Mouse (Mus musculus): Measurements from ENCODE around the gene Arntl. TPM values are rescaled to one million over a fixed set of nuclear protein-coding genes. Genes with fewer than 3 reads are reported as not detected.

The Arntl gene
- total and polyA plus RNA-seq, 3 experiments = 2.6 to 4.6 (median 3.3) TPM

DNA sequence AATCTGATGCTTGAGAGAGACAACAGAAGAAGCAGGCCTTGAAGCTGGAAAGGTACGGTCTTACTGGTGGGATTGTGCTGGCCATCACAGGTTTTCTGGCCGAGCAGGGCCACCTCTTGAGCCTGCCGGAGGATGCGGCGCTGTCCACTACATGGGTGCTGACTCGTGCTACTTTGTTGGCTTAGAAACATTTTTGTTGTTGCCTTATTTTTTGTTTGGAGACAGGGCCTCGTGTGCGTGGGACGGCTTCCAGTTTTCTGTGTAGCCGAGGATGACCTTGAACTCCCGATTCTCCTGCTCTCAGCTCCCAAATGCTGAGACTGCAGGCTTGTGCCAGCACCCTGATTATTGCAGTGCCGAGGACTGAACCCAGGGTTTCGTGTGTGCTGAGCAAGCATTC lies 12.2 kb downstream of the Arntl start:
- Histone ChIP-seq H3K4me2 (ENCODE audit: insufficient read depth, low read depth, poor library complexity, severe bottlenecking) (no peak overlapping the region), H3K27ac (ENCODE audit: insufficient read depth, low read depth) (no peak overlapping the region), H3K9me3 (replicated peaks; ENCODE audit: low read length) (no peaks in the 10 kb centered on the region), H3K27me3 (replicated peaks) (no peaks in the 10 kb centered on the region), H3K9ac (ENCODE audit: insufficient read depth, low read depth) (no peak overlapping the region), H3K79me2 (replicated peaks; ENCODE audit: control insufficient read depth, extremely low read depth, insufficient read depth, poor library complexity, severe bottlenecking) (no peaks in the 10 kb centered on the region), H3K36me3 (replicated peaks in 1 of 2; ENCODE audit: control insufficient read depth in 1 of 2, insufficient read depth in 1 of 2, low read length in 1 of 2) (no peaks in the 10 kb centered on the region), H3K4me1 (ENCODE audit: control insufficient read depth in 1 of 2, insufficient read depth in 2 of 2) (no peaks in the 10 kb centered on the region; a peak in 1 of 4 replicates), H3K4me3 (replicated peaks in 1 of 3; ENCODE audit: low read depth in 2 of 3, low read length in 2 of 3, poor library complexity in 1 of 3) (no peak overlapping the region)
- in situ Hi-C loops (cut with MboI; ENCODE audit: low pct_ligation_motif_present, low pct_unique_long_range_greater_than_20kb, low sequenced_read_pairs) (no loop called here), dilution Hi-C loops (cut with MboI; ENCODE audit: extremely low pct_ligation_motif_present, extremely low pct_unique_long_range_greater_than_20kb, low sequenced_read_pairs) (no loop called here)
- TF ChIP-seq IRF4 (IDR thresholded peaks at IDR 0.05; ENCODE audit: low read depth, low read length) (no peak), CHD2 (IDR thresholded peaks at IDR 0.05; ENCODE audit: low read length) (no peak), USF2 (conservative IDR thresholded peaks at IDR 0.05; ENCODE audit: low read depth, low read length) (no peak), GABPA (IDR thresholded peaks at IDR 0.05; ENCODE audit: insufficient replicate concordance, low read depth, low read length) (no peak), USF1 (IDR thresholded peaks at IDR 0.05; ENCODE audit: low read depth, low read length) (no peak), CTCF (conservative IDR thresholded peaks at IDR 0.05 in 1 of 2, IDR thresholded peaks at IDR 0.05 in 1 of 2; ENCODE audit: low read depth in 2 of 2, low read length in 2 of 2) (no peak), MYC (IDR thresholded peaks at IDR 0.05; ENCODE audit: low read depth, low read length) (no peak)
- DNase-seq (ENCODE audit: extremely low read depth) = no peak

DNA sequence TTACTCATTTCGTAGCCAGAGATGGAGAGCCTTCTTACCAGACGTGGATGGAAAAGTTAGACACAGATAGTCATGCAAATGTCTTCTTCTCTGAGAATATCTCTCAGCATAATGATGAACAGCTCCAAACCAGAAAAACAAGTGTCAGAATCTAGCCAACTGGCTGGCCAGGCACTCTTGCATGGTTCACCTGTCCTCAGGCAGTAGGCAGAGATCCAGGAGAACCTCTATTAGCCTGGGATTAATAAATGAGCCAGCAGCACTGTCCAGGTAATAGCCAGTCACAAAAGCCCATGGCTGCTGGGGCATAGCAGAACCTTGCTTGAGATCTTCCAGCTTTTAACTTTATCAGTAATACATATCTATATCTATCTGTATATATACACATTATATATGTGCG lies 12.6 kb downstream of the Arntl start:
- in situ Hi-C loops (cut with MboI; ENCODE audit: low pct_ligation_motif_present, low pct_unique_long_range_greater_than_20kb, low sequenced_read_pairs) = no loop called here
- H3K27ac ChIP-seq (ENCODE audit: insufficient read depth, low read depth) = no peak overlapping the region

DNA sequence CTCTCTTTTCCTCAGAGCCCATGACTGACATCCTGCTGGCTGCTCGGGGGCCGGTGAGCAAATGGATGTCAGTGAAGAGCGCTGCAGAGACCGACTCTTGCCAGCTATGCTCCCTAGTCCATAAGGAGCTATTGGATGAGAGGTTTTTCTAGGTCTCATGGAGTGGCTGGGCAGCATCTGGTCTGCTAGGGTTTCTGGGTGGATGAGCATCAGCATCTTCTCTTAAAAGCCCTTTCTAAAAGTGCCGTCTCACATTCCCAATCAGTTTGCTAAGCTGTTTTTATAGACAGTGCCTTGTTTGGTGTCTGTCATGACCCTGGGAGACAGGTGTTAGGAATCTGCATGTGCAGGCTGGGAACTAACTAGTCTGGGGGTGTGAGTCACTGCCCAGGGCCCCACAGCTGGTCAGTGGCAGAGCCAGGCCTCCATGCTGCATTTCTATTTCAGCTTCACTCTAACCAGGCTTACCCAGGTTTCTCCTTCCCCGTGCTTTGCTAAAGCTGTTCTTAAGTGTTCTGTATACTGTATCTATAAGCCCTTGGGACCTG lies 13.5 kb downstream of the Arntl start:
- H3K27ac ChIP-seq (ENCODE audit: insufficient read depth, low read depth) = no peak overlapping the region
- H3K4me3 ChIP-seq (replicated peaks in 1 of 3; ENCODE audit: low read depth in 2 of 3, low read length in 2 of 3, poor library complexity in 1 of 3) = no peak overlapping the region
- no peaks in the 10 kb centered on the region; a peak in 1 of 4 replicates for H3K4me1 ChIP-seq (ENCODE audit: control insufficient read depth in 1 of 2, insufficient read depth in 2 of 2)
- H3K36me3 ChIP-seq (replicated peaks in 1 of 2; ENCODE audit: control insufficient read depth in 1 of 2, insufficient read depth in 1 of 2, low read length in 1 of 2) = no peaks in the 10 kb centered on the region
- no peak for TF ChIP-seq GABPA (IDR thresholded peaks at IDR 0.05; ENCODE audit: insufficient replicate concordance, low read depth, low read length)
- TF ChIP-seq SIN3A (IDR thresholded peaks at IDR 0.05; ENCODE audit: low read length) = no peak
- TF ChIP-seq PAX5 (IDR thresholded peaks at IDR 0.05; ENCODE audit: low read length) = no peak
- TF ChIP-seq USF2 (conservative IDR thresholded peaks at IDR 0.05; ENCODE audit: low read depth, low read length) = no peak
- in situ Hi-C loops (cut with MboI; ENCODE audit: low pct_ligation_motif_present, low pct_unique_long_range_greater_than_20kb, low sequenced_read_pairs) (no loop called here), dilution Hi-C loops (cut with MboI; ENCODE audit: extremely low pct_ligation_motif_present, extremely low pct_unique_long_range_greater_than_20kb, low sequenced_read_pairs) (no loop called here)
- no peaks in the 10 kb centered on the region; the same call in 1 of the 2 replicates for H3K79me2 ChIP-seq (replicated peaks; ENCODE audit: control insufficient read depth, extremely low read depth, insufficient read depth, poor library complexity, severe bottlenecking)
- DNase-seq (ENCODE audit: extremely low read depth) = no peak
- no peaks in the 10 kb centered on the region for H3K9me3 ChIP-seq (replicated peaks; ENCODE audit: low read length)
- H3K4me2 ChIP-seq (ENCODE audit: insufficient read depth, low read depth, poor library complexity, severe bottlenecking) = no peak overlapping the region
- H3K9ac ChIP-seq (ENCODE audit: insufficient read depth, low read depth) = no peak overlapping the region
- H3K27me3 ChIP-seq (replicated peaks) = no peaks in the 10 kb centered on the region

More for the DNA sequence above, 12.6 kb downstream of the Arntl start:
- H3K79me2 ChIP-seq (replicated peaks; ENCODE audit: control insufficient read depth, extremely low read depth, insufficient read depth, poor library complexity, severe bottlenecking) = no peaks in the 10 kb centered on the region; the same call in 1 of the 2 replicates
- no peaks in the 10 kb centered on the region for H3K9me3 ChIP-seq (replicated peaks; ENCODE audit: low read length)
- no peaks in the 10 kb centered on the region for H3K27me3 ChIP-seq (replicated peaks)
- no peaks in the 10 kb centered on the region for H3K36me3 ChIP-seq (replicated peaks in 1 of 2; ENCODE audit: control insufficient read depth in 1 of 2, insufficient read depth in 1 of 2, low read length in 1 of 2)
- no peaks in the 10 kb centered on the region; a peak in 1 of 4 replicates for H3K4me1 ChIP-seq (ENCODE audit: control insufficient read depth in 1 of 2, insufficient read depth in 2 of 2)
- dilution Hi-C loops (cut with MboI; ENCODE audit: extremely low pct_ligation_motif_present, extremely low pct_unique_long_range_greater_than_20kb, low sequenced_read_pairs) = no loop called here
- H3K4me3 ChIP-seq (replicated peaks in 1 of 3; ENCODE audit: low read depth in 2 of 3, low read length in 2 of 3, poor library complexity in 1 of 3) = no peak overlapping the region
- no peak overlapping the region for H3K4me2 ChIP-seq (ENCODE audit: insufficient read depth, low read depth, poor library complexity, severe bottlenecking)
- TF ChIP-seq MAX (IDR thresholded peaks at IDR 0.05; ENCODE audit: low read length) = no peak
- no peak for TF ChIP-seq ETS1 (conservative IDR thresholded peaks at IDR 0.05; ENCODE audit: low read depth, low read length)
- no peak for TF ChIP-seq SIN3A (IDR thresholded peaks at IDR 0.05; ENCODE audit: low read length)
- no peak for TF ChIP-seq MAFK (IDR thresholded peaks at IDR 0.05; ENCODE audit: insufficient replicate concordance, low read length)
- TF ChIP-seq ZMIZ1 (IDR thresholded peaks at IDR 0.05; ENCODE audit: low read depth, low read length) = no peak
- TF ChIP-seq CTCF (conservative IDR thresholded peaks at IDR 0.05 in 1 of 2, IDR thresholded peaks at IDR 0.05 in 1 of 2; ENCODE audit: low read depth in 2 of 2, low read length in 2 of 2) = no peak
- no peak for TF ChIP-seq ZNF384 (IDR thresholded peaks at IDR 0.05; ENCODE audit: low read depth, low read length)
- TF ChIP-seq TBP (conservative IDR thresholded peaks at IDR 0.05; ENCODE audit: low read depth, low read length) = no peak
- TF ChIP-seq MAZ (IDR thresholded peaks at IDR 0.05; ENCODE audit: low read depth, low read length) = no peak
- no peak for TF ChIP-seq RCOR1 (conservative IDR thresholded peaks at IDR 0.05; ENCODE audit: low read depth, low read length)
- no peak for DNase-seq (ENCODE audit: extremely low read depth)
- H3K9ac ChIP-seq (ENCODE audit: insufficient read depth, low read depth) = no peak overlapping the region
